Mouse (Mus musculus) 3134 (cell line): ENCODE measurements around the gene Eml4.

Source experiments
- DNase-seq: peaks from one replicate; pipeline ENCODE4 v3.0.0-alpha.2; 2011; ENCODE audit warnings: low spot score; ENCODE audit not compliant: insufficient read length; ENCODE audit errors: extremely low read depth

Eml4 gene

DNA sequence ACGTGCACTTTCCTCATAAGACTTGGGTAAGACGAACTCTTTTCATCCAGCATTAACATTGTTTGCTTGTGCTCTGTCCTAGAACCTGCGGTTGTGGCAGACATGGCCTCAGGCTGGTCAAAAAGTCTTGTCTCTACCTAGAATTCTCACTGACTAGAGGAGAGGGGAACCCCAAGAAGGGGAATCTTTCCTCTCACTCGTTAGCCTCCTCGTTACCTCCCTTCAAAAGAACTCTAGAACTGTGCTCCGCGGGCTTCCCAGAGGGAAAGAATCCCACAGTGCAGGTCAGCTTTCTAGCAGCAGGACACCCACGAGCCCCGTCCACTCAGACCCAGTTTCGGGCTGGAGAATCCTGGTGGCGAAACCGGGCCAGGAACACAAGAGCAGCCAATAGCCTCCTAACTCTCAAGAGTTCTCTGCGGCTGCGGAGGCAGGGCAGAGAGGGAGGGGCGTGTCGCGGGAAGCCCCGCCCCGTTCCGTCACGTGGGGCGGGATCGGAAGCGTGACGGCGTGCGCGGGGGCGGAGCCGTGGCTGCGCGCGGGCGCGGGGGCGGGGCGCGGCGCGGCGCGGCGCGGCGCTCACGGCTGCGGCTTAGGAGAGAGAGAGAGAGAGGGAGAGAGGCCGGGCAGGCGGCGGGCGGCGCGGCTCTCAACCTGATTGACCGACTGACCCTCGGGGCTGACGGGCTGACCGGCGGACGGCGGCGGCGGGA is at the start of gene Eml4:
Eml4 (plus strand) TSS at position 553 of the 713 bp plus-strand sequence.
- DNase-seq: peak; percentile 91

DNA sequence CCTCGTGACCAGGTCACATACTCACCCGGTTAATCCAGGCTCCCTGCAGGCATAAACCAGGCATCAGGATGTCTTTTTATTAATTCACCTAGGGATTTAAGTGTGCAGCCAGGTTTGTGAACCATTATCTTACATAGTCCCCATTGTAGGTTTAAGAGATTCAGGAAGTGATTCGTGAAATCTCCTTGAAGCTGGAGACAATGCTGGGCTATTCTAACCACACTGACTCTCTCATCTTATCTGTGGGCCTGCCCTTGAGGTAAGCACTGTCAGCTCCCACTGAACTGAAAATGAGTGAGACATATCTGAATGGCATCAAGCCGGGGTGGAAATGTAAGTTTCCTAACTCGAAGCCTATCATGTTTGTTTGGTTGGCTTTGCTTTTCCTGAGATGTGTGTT is 49.3 kb upstream of the Eml4 start:
- no peak for DNase-seq

DNA sequence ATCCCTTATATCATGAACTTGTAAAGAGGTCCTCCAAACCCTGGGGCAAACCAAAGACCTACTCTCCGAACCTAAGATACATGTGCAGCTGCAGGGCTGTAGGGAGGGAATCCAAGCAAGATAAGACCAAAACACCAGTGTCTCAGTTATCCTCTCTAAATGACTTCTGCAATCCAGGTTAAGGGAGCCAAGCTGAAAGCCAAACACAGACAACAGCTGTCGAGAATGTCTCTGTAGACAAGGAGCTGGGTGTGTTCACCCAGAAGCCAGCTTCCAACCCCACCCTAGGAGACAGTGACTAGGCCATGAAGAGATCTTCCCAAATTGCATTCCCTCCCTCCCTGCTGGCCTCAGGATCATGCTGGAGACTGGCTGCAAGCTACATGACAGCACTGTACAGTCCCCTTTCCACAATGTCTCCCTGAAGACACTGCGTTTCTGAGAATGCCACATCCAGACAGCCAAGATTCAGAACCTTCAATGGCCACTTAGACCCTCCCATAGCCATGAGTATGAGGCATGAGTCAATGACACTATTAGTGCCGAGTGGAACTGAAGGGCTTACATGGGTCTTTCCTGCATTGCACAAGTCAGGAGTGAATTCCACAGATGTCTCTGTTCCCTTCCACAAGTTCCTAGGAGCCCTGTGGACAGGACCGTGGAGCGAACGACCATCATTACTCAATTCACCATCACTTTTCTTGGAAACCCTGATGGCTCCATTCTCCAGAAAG is 46.5 kb upstream of the Eml4 start:
- DNase-seq: no peak

DNA sequence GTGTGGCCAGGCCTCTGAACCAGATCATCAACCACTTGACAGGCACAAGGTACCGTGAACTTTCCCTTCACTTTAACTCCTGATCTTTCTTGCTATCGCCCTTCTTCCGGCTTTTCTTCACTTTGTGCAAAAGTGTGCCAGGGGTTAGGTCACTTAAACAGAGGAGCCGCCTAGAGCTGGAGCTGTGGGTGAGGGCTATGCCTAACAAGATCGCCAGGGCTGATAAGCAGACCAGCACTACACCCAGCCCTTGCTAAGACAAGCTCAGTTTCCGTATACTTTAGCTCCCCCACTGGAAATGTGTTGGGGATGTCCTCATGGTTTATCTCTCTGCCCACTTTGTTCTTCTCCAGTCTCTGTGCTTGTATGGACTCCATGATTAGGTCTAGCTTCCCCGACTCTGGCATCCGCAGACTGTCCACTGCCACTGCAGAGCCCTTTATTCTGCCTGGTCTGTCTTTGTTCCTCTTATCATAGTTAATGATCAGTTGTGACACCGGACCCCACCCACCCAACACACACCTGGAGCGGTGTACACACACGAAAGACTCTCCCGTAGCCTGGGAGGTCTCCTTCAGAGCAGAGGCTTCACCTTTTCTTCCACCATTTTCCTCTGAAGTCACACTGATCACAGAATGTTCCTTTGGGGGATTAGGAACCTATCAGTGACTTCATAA is 43.6 kb upstream of the Eml4 start:
- no peak for DNase-seq

DNA sequence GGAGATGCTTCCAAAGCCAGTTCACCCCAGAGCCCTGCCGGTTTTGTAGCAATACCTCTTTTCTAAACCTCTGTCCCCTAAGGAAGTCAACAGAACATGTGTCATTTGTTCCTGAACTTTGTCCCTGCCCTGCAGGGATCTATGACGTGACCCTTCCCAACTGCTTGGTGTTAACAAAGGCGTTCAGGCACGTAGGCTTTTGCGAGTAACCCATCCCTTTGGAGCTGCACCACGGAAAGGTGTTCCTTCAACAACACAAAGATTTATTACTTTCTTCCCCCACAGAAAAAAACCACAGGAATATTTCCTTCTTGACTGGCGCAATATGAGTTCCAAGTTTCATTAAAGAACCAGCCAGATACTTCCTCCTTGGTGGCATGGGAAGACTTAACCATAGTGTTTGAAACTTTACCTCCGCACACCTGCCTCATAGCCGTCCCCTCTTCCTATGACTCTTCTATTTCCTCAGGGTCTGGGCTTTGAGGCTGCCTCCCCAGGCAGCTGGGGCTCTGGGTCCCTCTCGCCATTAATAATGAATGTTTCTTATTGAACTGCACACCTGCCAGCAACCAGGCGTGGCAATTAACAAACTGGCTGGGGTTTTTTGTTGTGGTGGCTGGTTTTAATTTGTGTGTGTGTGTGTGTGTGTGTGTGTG is 43.0 kb upstream of the Eml4 start:
- no peak for DNase-seq

DNA sequence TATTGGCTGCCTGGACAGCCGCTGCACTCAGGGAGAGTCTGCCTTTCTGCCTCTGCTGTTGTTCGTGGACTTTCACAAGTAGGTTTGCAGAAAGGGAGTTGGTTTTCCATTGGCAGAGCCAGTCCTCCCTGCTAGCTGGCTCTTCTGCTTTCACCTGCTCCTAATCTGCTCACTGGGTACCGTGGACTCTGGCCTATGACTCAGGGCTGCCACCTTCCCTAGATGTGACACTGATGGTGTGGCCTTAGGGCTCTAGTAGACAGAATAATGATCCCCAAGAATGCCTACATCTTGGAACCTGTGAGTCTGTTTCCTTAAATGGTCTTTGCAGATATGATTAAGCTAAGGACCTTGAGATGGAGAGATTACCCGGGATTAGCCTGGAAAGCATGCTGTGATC is 42.3 kb upstream of the Eml4 start:
- DNase-seq: no peak

DNA sequence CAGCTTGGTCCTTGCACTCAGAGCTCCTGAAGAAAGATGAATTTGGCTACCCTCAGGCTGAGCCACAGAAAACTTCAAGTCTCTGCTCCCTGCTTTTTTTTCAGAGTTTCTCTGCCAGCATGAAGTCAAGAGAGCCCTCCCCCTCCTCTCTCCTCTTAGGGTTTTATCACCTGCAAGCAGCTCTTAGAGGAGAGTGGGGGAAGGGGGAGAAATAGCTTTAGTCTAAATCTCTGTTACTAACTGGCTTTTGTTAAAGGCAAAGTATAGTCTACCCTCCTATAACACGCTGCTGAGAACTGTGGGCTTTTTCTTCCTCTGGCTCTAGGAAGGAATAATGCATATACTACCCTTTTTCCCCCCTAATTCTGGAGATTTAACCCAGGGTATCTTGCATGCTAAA is 41.5 kb upstream of the Eml4 start:
- no peak for DNase-seq

DNA sequence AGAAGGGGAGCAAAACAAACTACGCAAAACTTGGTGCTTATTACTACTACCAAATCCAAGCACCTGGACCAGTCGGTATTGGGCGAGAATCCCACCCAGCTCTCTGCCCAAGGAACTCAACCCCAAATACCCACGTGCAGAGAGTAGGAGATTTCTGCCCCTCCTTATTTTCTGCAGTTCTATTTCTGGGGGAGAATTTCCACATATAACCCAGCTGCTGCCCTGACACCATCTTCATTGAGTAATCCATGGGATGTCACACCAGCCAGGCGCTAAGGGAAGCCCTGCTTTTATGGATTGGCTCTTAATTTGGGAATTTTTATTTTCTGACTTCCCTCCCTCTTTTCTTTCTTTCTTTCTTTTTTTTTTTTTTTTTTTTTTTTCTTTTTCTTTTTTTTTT is 38.9 kb upstream of the Eml4 start:
- no peak for DNase-seq

DNA sequence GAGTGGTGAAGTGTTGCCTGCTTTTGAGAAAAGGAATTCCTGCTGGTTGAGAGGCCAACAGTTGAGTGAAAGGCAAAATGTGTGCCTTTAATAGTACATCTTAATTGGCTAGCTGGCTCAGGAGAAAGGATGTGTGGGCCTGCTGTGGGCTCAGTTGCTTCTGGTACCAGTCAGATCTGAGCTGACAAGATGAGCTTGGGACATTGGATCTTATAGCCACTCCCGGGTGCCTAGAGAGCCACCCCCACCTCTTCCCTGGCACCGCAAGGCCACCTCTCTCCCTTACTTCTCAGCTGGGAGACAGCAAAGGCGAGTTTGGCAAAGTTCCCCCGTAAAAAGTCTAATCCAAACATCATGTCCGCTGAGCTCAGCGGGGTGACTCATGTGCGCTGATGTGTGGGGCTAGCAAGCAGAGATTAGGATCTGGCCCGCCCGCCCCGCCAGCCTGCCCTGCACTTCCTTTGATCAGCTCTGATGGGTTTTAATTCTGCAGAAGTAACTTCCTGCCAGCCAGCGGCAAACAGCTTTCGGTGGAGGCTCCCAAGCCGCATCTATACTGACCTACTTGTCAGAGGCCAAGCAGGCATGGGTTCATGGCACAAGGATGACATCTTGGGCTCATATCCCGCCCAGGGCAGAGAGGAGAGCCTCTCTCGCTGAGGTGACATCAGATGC is 38.4 kb upstream of the Eml4 start:
- DNase-seq: peak; percentile 90

DNA sequence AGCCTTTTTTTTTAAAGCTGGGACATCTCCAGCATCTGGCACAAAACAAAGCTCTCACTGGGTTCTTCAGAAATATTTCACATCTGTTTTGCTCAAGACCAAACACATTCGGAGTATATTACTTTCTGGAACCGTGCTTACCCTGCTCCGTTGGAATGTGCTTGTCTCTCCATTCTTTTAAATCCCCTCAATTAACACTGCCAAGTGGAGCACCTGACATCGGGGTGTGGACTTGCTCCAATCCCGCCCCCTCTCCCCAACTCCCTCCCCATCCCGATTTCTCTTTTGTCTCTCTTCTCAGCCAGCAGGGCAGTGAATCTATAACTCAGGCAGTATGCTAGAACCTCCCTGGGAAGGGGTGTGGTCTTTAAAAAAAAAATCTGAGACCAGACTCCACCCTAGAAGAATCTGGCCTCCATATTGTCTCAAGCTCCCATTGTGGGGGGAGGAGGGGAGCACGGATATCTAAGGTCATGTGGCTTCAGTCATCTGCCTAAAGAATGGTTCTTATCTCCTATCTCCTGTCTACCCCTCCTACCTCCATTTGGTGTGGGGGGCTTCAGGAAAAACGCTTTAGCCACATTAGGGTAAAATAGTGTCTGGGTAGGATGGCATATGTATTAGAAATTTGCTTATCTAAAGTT is 37.6 kb upstream of the Eml4 start:
- peak; percentile 21 for DNase-seq

DNA sequence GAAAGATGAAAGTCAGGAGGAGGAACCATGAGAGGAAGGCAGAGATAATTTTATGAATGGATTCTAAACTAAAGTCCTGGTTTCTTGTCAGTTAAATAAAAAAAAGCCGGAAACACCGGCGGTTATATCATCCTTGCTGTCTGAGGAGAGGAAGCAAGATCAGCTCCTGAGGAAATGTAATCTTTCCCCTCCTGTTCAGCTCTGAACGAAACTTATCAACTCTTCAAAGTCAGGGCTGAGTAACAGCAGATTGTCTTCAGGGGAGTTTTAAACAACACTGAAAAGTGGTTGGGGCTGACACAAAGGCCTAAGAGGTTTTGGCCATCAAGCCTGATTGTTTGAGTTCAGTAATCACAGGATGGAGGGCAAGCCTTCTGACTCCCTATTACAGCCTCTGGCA is 35.3 kb upstream of the Eml4 start:
- DNase-seq: no peak

DNA sequence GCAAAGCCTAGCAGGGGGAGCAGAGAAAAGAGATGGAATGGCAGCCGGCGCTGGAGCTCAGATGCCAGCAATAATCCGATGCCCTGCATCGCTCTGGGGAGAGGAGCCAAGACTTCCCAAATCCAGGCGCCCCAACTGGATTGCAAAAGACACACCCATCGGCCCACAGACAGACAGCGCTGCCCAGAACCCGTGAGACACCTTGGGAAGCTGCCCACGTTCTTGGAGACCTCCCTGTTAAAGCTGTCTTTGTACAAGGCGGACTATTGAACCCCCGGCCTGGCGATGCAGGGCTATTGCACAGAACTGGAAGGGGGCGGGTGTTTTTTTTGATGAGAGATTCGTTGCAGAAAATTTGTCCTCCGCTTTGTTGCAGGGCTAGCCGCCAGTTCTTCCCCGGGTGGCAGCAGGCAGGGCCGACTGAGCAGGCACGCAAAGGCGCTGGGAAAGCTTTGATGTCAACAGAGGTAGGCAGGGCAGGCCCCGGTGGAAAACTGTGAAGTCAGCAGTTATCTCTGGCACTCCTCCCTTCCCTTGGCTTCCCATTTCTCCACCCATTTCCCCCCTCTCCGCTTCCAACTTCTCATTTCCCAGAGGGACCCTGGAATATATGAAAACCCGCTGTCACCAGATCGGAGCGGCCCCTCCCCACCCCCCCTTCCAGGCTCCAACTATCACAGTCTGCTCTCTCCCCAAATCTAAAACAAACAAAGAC is 28.0 kb upstream of the Eml4 start:
- DNase-seq: no peak

DNA sequence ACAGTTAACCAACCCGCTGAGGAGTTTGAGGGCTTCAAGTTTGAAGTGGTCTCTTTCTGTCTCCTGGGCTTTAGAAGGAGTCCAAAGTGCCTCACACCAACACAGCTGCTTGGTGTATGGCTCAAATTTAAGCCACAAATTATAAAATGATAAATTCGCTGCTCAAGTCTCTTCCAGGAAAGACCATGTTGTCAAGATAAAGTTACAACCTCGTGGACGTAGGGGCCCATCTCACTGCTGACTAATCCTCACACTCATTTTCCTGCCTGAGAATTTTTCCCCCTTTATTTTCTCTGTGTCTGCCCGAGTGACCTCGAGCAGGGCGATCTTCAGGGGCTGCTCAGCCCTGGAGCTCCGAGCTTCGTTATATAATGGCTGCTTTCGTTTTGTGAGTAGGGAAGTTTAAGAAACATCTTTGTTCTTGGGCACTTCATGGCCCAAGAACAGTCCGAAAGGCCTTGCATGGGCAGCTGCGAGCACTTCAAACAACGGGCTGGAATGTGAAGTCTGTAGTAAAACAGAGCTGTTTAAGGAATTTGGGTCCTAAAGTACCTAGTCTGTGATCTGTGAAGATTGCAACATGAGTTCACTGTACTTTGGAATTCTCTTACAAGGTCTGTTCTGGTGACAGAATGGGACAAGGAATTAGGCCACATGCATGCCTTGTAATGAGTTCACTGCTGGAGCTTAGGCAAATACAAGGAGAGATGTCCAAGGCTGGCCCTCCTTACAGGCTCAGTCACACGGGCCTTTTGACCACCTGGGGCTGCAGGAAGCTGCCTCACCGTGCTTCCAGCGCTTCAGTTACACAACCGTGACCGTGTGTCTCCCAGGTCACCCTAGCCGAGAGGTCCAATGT is 27.1 kb upstream of the Eml4 start:
- DNase-seq: peak; percentile 74

DNA sequence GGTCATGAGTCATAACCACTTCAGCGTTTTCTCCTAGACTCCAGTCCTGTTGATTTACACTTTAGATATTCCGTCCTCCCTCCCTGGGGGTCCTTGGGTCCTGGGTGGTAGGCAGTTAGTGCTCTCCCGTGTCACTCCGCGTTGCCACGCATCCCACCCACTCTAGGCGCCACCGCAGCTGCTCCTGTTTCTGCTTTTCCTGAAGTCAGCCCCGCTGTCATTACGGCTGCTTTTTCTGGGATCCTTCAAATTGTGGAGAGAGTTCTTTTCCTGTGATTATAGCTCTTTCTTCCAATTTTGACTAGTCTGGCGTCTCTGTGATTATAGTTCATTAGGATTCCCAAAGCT is 26.5 kb upstream of the Eml4 start:
- no peak for DNase-seq

DNA sequence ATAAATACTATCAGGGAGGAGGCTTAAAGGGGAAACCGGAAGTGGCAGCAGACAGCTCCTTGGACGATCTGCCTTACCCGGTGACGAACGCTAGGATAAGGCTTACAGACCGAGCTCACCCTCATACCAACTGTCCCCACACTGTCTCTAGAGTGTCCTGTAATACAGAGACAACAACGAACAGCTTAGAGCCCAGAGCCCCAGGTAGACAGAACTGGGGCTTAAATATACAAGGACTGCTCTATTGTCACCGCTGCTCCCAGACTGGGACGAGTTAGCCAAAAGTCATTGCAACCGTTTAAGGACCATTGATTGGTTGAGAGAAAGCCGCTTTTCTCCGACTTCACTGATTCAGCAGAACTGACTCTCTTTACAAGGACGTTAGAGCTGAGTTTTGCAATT is 15.5 kb upstream of the Eml4 start:
- DNase-seq: no peak

DNA sequence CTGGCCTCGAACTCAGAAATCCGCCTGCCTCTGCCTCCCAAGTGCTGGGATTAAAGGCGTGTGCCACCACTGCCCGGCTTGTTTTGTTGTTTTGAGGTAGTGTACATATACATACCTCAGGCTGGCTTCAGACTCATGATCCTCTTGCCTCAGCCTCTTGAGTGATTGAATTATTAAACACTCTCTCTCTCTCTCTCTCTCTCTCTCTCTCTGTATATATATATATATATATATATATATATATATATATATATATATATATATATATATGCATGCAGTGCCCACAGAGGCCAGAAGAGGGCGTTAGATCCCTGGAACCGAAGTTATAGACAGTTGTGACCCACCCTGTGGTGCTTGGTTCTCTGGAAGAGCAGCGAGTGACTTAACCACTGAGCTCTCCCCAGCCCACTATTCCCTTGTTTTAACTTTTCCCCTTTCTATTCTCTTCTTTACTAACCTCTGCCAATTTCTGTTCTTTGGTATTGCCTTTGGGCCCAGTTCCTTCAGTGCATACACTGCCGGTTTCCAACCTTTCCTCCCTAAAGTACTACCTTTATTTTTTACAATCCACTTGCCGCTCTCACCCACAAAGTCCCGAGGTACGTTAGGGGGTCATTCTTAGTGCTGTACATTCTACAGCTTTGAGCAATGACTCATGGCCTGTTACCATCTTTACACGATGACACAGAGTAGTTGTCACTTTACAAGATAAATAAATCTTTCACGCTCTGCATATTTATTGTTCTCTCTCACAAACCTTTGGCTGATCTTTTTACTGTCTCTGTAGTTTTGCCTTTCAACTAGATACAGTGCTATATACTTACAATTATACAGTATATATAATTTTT is 13.5 kb upstream of the Eml4 start:
- DNase-seq: no peak

DNA sequence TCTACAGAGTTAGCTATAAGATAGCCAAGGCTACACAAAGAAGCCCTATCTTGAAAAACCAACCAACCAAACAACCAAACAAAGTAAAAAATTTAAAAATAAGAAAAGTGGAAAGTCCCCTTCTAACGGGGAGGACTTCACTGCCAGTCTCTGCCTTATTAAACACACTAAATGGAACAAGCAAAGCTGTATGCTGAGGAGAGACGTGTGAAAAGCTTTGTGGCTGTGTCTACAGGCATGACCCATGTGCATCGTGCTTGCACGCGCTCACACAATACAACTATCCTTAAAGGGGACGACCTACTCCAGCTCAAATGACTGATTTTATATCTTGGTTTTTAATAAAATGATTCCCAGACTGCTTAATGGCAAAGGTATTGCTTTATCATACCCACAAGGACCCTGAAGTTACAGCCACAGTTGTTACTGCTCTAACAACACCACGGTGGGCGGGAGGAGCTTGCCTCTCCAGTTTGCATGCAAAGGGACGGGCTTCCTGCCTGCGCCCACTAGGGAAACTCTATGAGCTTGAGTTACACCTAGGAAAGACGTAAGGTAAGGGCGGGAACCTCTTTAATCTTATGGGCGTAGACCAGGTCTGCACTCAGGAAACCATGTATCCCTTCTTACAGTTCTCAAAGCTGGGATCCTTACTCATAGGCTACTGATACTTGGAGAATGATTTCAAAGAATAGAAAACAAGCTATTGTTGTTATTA is 11.2 kb upstream of the Eml4 start:
- no peak for DNase-seq
